Mouse (Mus musculus): ENCODE measurements around the gene Atp6v1f. TPM values are rescaled to one million over a fixed set of nuclear protein-coding genes. Genes with fewer than 3 reads are reported as not detected.
A peak's percentile ranks its signal among the peaks of the same experiment; 100 is the strongest.

Gene Atp6v1f
- total and polyA plus RNA-seq, 2 experiments: 86.8 to 167 TPM

DNA sequence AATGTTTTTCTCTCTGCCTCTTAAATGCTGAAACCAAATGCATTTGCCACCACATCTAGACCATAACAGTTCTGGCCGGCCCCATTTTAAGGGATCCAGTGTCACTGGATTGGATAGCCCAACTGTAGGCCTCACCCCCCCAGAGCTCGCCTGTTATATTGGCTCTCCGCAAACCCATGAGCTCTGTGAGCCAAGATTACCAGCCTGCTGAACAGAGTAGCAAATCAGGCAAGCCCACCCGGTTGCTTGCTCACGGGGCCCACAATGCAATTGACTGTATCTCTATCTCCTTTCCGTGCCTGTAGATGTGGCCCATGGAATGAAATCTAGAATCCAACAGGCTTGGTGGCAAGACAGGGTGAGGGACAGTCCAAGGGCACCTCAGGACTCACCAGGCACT is 33.3 kb downstream of the Atp6v1f start:
- Histone ChIP-seq H3K27ac (replicated peaks; ENCODE audit: insufficient read depth, low read depth, low read length) (no peak overlapping the region), H3K9ac (ENCODE audit: low read depth, low read length) (no peak overlapping the region), H3K79me2 (ENCODE audit: control insufficient read depth, insufficient read depth, low read length) (no peaks in the 10 kb centered on the region), H3K27me3 (ENCODE audit: control insufficient read depth, insufficient read depth, low read length) (no peaks in the 10 kb centered on the region), H3K4me1 (ENCODE audit: control insufficient read depth, insufficient read depth, low read length) (no peaks in the 10 kb centered on the region), H3K4me3 (ENCODE audit: insufficient read depth, low read depth, low read length) (no peak overlapping the region), H3K36me3 (ENCODE audit: control insufficient read depth, insufficient read depth, low read length) (no peaks in the 10 kb centered on the region)
- TF ChIP-seq POLR2A (IDR thresholded peaks at IDR 0.05; ENCODE audit: extremely low read depth, insufficient read depth, low read length): no peak
- TF ChIP-seq CTCF (IDR thresholded peaks at IDR 0.05; ENCODE audit: low read depth, low read length): no peak
- 97% methylated on average over 6 of the region's 6 CpGs for WGBS
- no peak for DNase-seq (ENCODE audit: extremely low read depth, low read depth, low spot score)

DNA sequence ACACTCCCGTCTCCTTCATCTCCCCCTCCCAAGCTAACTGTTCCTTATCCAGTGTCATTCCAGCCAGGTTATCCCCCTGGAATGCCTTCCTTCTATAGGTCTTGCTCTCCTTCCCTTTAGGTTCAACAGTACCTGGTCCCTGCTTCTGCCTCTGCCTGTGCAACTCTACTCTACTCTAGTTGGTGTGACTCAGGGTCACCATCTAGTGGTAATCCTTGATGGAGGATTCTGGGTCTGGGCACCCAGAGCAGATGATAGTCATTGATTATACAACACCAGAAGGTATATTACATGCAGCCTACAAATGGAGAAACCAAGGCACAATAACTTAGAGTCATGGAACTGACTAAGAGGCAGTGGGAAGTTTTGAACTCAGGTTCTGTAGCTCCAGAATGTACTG is 34.1 kb downstream of the Atp6v1f start:
- no peak for TF ChIP-seq CTCF (IDR thresholded peaks at IDR 0.05; ENCODE audit: low read depth, low read length)
- TF ChIP-seq POLR2A (IDR thresholded peaks at IDR 0.05; ENCODE audit: extremely low read depth, insufficient read depth, low read length): no peak
- no peaks in the 10 kb centered on the region for H3K4me1 ChIP-seq (ENCODE audit: control insufficient read depth, insufficient read depth, low read length)
- H3K36me3 ChIP-seq (ENCODE audit: control insufficient read depth, insufficient read depth, low read length): no peaks in the 10 kb centered on the region
- no peaks in the 10 kb centered on the region for H3K79me2 ChIP-seq (ENCODE audit: control insufficient read depth, insufficient read depth, low read length)
- no peaks in the 10 kb centered on the region for H3K27me3 ChIP-seq (ENCODE audit: control insufficient read depth, insufficient read depth, low read length)
- 100% methylated on average over 1 of the region's 1 CpGs for WGBS
- H3K4me3 ChIP-seq (ENCODE audit: insufficient read depth, low read depth, low read length): no peak overlapping the region
- no peak overlapping the region for H3K27ac ChIP-seq (replicated peaks; ENCODE audit: insufficient read depth, low read depth, low read length)
- no peak for DNase-seq (ENCODE audit: extremely low read depth, low read depth, low spot score)
- no peak overlapping the region for H3K9ac ChIP-seq (ENCODE audit: low read depth, low read length)

GRCm38 (mm10) chr6:29505493-29505892 is 38.0 kb downstream of the Atp6v1f start:
- 93% methylated on average over 5 of the region's 5 CpGs for WGBS
- Histone ChIP-seq H3K9ac (ENCODE audit: low read depth, low read length) (no peak overlapping the region), H3K27me3 (ENCODE audit: control insufficient read depth, insufficient read depth, low read length) (no peaks in the 10 kb centered on the region), H3K27ac (replicated peaks; ENCODE audit: insufficient read depth, low read depth, low read length) (no peak overlapping the region), H3K36me3 (ENCODE audit: control insufficient read depth, insufficient read depth, low read length) (no peaks in the 10 kb centered on the region), H3K79me2 (ENCODE audit: control insufficient read depth, insufficient read depth, low read length) (no peaks in the 10 kb centered on the region; the same call in 1 of the 2 replicates), H3K4me1 (ENCODE audit: control insufficient read depth, insufficient read depth, low read length) (no peaks in the 10 kb centered on the region; the same call in 1 of the 2 replicates), H3K4me3 (ENCODE audit: insufficient read depth, low read depth, low read length) (no peak overlapping the region)
- DNase-seq (ENCODE audit: extremely low read depth, low read depth, low spot score): no peak
- TF ChIP-seq CTCF (IDR thresholded peaks at IDR 0.05; ENCODE audit: low read depth, low read length) (no peak), POLR2A (IDR thresholded peaks at IDR 0.05; ENCODE audit: extremely low read depth, insufficient read depth, low read length) (no peak)

DNA sequence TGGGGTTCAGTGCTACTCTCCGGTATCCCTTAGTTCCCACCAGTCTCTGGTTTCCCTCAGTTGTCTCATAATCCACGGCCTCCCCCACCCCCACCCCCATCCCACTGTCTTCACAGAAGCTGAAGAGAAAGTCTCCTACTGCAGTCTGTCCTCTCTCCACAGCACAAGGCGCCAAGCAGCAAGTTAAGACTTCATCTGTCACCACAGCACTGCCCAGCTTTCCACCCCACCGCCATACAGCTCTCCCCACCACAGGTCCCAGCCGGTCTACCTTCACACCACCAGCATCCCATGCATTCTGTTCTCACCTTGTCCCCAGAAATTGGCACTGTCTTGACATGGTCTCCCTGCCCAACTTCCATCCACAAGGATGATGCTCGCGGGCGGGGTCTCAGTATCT is 39.3 kb downstream of the Atp6v1f start:
- Histone ChIP-seq H3K27ac (replicated peaks; ENCODE audit: insufficient read depth, low read depth, low read length) (no peak overlapping the region), H3K36me3 (ENCODE audit: control insufficient read depth, insufficient read depth, low read length) (no peaks in the 10 kb centered on the region), H3K27me3 (ENCODE audit: control insufficient read depth, insufficient read depth, low read length) (no peaks in the 10 kb centered on the region), H3K4me1 (ENCODE audit: control insufficient read depth, insufficient read depth, low read length) (no peaks in the 10 kb centered on the region; the same call in 1 of the 2 replicates), H3K4me3 (ENCODE audit: insufficient read depth, low read depth, low read length) (no peak overlapping the region), H3K9ac (ENCODE audit: low read depth, low read length) (no peak overlapping the region), H3K79me2 (ENCODE audit: control insufficient read depth, insufficient read depth, low read length) (no peaks in the 10 kb centered on the region; the same call in 1 of the 2 replicates)
- DNase-seq (ENCODE audit: extremely low read depth, low read depth, low spot score): no peak
- TF ChIP-seq POLR2A (IDR thresholded peaks at IDR 0.05; ENCODE audit: extremely low read depth, insufficient read depth, low read length): no peak
- no peak for TF ChIP-seq CTCF (IDR thresholded peaks at IDR 0.05; ENCODE audit: low read depth, low read length)
- 65% methylated on average over 8 of the region's 8 CpGs for WGBS

- Histone ChIP-seq H3K36me3 (ENCODE audit: control insufficient read depth, insufficient read depth, low read length) (no peaks in the 10 kb centered on the region), H3K4me1 (ENCODE audit: control insufficient read depth, insufficient read depth, low read length) (no peaks in the 10 kb centered on the region; the same call in 1 of the 2 replicates), H3K4me3 (ENCODE audit: insufficient read depth, low read depth, low read length) (peak within 1 kb of the TSS; percentile 75), H3K27ac (replicated peaks; ENCODE audit: insufficient read depth, low read depth, low read length) (no peak within 1 kb of the TSS), H3K9ac (ENCODE audit: low read depth, low read length) (peak within 1 kb of the TSS; percentile 81), H3K79me2 (ENCODE audit: control insufficient read depth, insufficient read depth, low read length) (no peaks in the 10 kb centered on the region; the same call in 1 of the 2 replicates), H3K27me3 (ENCODE audit: control insufficient read depth, insufficient read depth, low read length) (no peaks in the 10 kb centered on the region)
- peak; percentile 46 for DNase-seq (ENCODE audit: extremely low read depth, low read depth, low spot score)
- WGBS: 3% methylated on average over 46 of the region's 47 CpGs
- no peak for TF ChIP-seq CTCF (IDR thresholded peaks at IDR 0.05; ENCODE audit: low read depth, low read length)
- no peak for TF ChIP-seq POLR2A (IDR thresholded peaks at IDR 0.05; ENCODE audit: extremely low read depth, insufficient read depth, low read length)
Measured at GRCm38 (mm10) chr6:29507447-29508309, 40.2 kb downstream of the Atp6v1f start, which contains the start of gene Kcp. Kcp (minus strand) TSS chr6:29507952.

GRCm38 (mm10) chr6:29509086-29509485 is 41.6 kb downstream of the Atp6v1f start:
- 84% methylated on average over 2 of the region's 2 CpGs for WGBS
- DNase-seq (ENCODE audit: extremely low read depth, low read depth, low spot score): no peak
- no peak for TF ChIP-seq POLR2A (IDR thresholded peaks at IDR 0.05; ENCODE audit: extremely low read depth, insufficient read depth, low read length)
- TF ChIP-seq CTCF (IDR thresholded peaks at IDR 0.05; ENCODE audit: low read depth, low read length): no peak
- Histone ChIP-seq H3K4me1 (ENCODE audit: control insufficient read depth, insufficient read depth, low read length) (peaks cover 2% of the 10 kb centered on the region; the same call in 1 of the 2 replicates), H3K27me3 (ENCODE audit: control insufficient read depth, insufficient read depth, low read length) (no peaks in the 10 kb centered on the region), H3K79me2 (ENCODE audit: control insufficient read depth, insufficient read depth, low read length) (no peaks in the 10 kb centered on the region; the same call in 1 of the 2 replicates), H3K9ac (ENCODE audit: low read depth, low read length) (no peak overlapping the region), H3K27ac (replicated peaks; ENCODE audit: insufficient read depth, low read depth, low read length) (no peak overlapping the region), H3K36me3 (ENCODE audit: control insufficient read depth, insufficient read depth, low read length) (no peaks in the 10 kb centered on the region), H3K4me3 (ENCODE audit: insufficient read depth, low read depth, low read length) (no peak overlapping the region)

All from liver, adult 2 months (tissue).